Mouse (Mus musculus): Measurements from ENCODE around the gene Irf3.

Irf3 gene

DNA sequence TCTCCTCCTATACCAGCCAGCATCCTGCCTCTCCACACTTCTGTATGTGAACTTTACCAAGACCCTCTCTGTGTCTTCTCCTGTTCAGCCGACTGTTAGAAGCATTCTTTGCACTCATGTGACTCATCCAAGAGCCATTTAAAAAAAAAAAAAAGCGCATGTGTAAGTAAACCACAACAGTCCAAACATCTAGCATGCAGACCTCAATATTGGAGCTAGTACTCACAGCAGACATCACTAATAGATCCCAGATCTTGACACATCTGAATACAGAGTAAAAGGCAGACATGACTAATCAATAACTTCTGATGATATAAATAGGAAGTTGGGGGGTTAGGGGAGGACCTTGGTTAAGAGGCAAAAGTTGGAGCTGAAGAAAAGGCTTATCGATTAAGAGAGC is 38.2 kb downstream of the Irf3 start:
- no peak for DNase-seq

DNA sequence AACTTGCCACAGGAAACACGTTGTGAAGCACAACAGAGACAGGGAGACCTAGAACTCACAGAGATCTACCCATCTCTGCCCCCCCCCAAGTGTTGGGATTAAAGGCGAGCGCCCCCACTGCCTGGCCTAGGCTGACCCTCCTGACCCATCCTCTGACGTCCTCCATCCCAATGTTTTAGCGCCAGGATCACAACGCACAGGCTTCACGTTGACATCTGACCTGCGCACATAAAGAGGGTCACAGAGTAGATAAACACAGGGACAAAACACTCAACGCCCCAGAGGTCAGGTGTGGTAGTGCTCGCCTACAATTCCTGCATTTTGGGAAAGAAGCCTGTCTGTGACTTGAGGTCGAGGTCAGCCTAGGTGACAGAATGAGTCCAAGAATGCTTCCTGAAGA is 39.3 kb downstream of the Irf3 start:
- DNase-seq = no peak

DNA sequence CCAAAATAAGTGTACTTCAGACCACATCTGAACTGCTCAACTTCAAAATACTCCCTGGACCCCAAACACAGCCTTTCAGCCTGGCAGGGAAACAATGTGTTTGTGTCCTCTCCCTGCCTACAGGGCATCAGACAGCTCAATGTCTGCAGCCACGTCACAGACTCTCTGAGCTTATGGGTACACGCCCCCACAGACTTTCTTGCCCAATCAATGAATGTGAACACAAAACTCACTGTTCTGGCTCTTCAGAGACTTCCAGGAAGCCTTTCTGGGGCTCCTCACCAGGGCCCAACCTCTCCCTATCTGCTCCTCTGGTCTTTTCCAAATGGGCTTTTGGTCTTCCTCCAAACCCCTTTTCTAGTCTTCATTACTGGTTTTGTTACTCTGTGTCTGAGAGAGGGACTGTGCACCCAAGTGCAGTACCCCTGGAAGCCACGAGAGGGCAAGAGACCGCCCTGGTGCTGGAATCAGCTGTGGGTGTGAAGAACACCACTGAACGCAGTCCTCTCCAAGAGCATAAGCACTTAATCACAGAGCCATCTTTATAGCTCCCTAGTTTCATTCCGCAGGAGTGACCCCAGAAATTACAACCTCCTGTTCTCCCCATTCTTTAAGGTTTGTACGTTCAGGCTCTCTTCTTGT is 40.4 kb downstream of the Irf3 start:
- no peak for DNase-seq

DNA sequence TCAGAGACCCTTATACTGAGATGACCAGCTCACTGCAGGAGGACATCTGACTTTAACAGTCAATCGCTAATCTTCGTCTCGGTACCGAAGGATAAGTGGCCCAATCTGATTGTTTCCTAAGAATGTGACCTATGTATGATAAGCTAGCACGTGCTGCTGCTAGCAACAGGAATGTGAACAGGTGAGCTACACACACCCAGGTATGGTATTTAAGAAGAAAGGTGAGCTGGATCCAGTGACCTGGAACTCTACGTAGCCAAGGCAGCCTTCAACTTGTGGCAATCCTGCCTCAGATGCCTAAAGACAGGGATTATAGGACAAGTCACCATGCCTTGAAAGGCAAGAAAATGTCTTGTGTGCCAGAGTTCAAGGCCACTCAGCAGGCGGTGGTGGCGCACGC is 41.0 kb downstream of the Irf3 start:
- no peak for DNase-seq

DNA sequence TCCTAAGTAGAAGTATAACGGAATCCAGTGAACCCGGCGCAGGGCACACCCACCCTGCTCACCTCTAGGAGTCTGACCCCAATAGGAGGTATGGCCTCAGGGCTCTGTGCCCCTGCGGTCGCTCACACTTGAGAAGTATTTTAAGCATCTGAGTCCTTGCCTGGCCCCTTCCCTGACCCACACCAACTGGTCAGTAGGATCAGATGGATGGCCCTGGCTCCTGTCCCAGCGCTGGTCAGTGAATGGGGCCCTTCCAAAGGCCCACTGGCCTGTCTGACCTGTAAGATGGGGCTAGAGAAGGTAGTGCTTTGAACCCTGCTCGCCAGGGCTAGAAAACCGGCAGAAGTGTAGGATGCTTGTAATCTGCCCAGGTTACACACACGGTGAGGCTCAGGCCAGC is 43.4 kb downstream of the Irf3 start:
- DNase-seq = no peak

DNA sequence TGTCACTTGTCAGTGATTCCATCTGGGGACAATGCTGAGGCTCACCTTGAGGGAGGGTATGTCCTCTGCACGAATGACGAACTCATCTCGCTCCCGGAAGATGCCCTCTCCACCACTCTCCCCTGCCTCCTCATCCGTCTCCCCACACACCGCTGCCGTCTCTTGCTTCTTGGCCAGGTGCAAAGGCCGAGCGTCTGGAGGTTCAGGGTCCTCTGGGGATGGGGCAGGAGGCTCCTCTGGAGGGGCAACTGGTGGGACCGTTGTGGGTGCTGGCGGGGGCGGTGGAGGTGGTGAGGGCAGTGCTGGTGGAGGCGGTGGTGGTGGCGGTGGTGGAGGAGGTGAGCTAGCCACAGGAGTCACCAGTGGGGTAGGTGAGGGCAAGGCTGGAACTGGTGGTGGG is 45.9 kb downstream of the Irf3 start:
- no peak for DNase-seq

DNA sequence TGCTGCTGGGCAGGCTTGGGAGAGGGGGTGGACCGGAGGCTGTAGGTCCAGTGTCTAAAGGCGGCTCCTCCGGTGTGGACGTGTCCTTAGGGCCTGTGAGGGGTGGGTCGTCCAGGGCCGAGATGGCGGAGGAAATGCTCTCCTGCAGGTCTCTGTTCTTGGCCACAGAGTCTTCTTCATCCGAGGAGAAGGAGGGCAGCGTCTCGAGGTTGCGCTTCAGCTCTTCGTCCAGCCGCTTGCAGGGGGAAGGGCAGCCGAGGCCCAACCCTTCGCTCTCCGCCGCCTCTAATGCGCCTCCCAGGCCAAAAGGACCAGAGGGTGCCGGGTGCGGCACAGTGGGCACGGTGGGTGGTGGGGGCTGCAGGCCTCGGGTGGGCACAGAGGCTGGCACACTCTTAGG is 48.3 kb downstream of the Irf3 start:
- DNase-seq = no peak

DNA sequence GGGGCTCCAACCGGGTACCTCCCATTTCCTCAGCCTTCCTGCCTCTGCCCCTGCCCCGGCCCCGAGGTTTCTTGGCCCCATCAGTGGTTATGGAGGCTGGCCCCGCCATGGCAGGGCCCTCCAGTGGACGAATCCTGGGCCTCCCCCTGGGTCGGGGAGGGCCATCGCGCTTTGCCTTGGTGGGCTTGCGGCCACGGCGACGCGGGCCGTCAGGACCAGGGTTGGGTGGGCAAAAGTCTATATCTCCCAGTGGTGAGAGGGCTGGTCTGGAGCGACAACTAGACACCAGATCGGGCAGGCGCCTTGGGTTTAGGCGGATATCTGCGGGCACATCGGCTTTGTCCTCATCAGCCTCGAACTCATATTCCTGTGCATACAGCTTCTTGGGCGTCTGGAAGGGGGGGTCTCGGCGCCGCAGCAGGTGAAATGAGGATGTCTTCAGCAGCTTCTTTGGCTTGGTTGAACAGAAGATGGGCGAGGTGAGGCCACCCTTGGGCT is 49.5 kb downstream of the Irf3 start:
- no peak for DNase-seq

DNA sequence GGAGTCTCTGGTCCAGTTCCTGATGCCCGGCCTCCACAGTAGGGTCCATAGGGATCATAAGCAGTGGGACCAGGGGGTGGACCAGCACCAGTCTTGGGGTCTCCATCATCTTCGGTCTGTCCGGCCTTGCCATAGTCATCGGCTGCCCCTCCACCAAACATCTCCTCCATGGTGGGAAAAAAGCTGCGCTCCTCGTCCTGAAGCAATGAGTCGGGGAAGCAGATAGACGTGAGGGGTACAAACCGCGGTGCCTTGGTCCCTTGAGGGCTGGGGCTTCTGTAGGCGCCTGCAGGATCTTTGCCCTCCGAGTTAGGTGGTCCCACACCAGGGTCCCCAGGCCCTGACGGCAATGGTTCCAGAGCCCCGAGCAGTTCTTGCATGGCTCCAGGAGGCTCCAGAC is 50.0 kb downstream of the Irf3 start:
- peak; percentile 37 for DNase-seq

DNA sequence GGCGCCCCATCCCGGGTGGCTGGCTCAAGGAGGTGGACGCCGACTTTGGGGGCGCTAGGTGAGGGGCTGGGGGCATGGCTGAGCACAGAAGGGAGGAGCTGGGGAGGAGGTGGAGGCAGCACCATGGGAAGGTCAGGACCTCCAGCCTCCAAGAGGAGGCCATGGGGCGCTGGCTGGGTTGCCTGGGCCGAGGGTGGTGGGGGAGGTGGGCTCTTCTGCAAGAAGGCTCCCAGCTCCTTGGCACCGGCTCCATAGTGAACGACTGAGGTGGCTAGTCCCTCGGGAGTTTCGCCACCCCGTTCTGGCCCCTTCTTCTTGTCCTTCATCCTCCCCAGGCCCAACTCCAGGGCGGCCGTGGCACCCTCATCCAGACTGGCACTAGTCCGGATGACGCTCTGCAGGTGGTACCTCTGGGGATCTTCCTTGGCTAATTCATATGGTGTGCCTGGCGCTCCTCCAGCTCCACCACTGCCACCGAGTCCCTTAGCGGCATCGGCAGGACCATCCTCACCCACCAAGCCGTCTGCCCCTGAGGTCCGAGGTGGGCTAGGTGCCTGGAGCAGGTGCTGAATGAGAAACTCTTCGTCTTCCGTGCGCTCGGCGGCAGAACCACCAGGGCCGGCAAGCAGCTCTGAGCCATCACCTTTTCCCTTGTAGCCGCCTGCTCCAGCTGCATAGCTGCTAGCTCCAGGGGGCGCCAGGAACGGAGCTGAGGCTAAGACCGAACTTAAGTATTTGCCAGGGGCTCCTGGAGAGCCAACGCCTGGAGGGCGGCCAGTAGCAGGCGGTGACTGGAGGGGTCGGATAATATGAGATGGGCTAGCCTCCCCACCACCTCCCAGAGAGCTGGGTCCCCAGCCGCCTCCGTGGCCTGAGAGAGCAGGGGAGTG is 50.8 kb downstream of the Irf3 start:
- DNase-seq = peak; percentile 61

DNA sequence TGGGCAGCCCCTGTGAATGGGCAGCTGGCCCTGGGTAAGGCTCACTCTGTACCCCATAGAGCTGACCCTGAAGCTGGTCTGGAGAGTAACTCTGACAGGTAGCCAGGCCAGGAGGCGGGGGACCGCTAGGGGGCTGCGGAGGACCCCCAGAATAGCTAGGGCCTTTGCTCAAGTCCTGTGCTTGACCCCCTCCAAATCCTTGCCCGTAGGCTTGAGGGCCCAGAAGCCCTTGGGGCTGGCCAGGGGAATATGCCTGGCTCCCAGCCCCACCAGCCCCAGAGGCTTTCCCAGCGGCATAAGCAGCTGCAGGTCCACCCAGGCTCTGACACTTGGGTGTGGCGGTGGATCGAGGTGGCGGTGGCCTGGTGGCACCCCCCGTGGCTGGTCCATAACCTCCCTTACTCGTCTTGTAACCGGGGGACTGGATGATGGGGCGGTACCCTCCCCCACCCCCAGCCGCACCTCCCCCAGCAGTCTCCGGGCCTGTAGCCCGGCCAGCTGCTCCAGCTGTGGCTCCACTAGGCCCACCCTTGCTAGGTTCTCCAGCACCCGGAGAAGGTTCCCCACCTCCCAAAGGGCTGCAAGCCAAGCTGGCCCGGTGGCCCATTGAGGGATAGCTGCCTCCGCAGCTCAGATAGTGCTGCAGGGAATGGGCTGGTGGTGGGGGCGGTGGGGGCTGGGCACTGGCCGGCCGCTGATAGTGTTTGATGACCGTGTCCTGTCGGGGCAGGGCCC is 51.6 kb downstream of the Irf3 start:
- peak; percentile 61 for DNase-seq

DNA sequence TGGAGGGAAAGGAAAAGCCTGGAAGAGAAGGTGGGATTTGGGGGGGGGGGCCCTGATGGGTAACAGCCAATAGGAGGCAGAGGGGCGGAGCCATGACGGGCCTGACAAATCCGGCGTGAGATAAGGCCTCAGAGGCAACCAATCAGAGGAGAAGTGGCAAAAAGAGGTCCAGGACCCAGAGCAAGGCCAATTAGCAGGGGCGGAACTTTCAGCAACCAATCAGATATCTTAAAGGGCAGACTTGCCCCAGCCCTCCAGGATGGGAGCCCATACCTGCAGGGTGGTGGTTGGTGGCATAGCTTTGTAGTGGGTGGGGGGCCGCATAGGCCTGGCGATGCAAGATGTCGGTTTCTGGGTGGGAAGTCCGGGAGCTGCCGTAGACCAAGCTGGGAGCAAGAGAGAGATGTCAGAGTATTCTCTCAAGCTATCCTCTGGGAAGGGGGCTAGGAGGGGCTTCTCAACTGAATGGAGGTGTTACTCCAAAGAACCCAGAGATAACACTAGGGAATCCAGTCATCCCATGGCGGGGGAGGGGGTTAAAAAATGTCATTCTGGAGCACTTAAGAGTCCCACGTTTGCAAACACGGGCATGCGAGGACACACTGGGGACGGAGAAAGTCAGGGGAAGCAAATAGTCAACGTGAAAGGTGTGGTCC is 53.6 kb downstream of the Irf3 start:
- DNase-seq = peak; percentile 88

DNA sequence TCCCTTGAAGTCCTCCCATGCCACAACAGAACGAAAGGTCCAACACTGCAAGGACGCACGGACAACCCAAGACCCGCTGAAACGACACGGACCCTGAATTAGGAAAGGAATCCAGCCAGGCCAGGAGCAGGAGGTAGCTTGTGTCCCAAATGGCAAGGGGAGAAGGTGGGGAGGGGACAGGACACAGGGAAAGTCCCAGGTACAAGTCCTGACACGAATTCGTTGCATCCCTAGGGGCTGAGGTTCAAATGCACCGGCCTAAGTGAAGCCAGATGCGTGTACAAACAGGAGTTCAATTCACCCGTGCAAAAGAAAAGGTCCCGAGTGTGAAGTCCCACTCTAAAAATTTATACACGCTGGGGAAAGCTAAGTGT is 54.1 kb downstream of the Irf3 start:
- DNase-seq = peak; percentile 64
